Mouse (Mus musculus) C2C12 (cell line): Measurements from ENCODE around the gene Cacnb4.

Experiments
- CTCF ChIP-seq: IDR thresholded peaks from one replicate; pipeline ENCODE4 v1.5.1; 2011; ENCODE audit not compliant: control insufficient read depth, insufficient read depth, insufficient read length
- MAX ChIP-seq: IDR thresholded peaks from one replicate; pipeline ENCODE4 v1.6.1; 2011; ENCODE audit warnings: mild to moderate bottlenecking, control low read depth

GRCm38 (mm10) chr2:52563277-52563676, 113.4 kb downstream of the Cacnb4 start:
- TF ChIP-seq MAX (no peak), CTCF (no peak)
